Mouse (Mus musculus): ENCODE data around the gene Trmt112. TPM values are rescaled to one million over a fixed set of nuclear protein-coding genes. Genes with fewer than 3 reads are reported as not detected.
A peak's percentile ranks its signal among the peaks of the same experiment; 100 is the strongest.

Trmt112 gene
- polyA plus RNA-seq, 1 experiment from 2014 or later, result 159 TPM

GRCm38 (mm10) chr19:6924461-6925306, 15.2 kb downstream of the Trmt112 start:
- no peak for ATAC-seq (replicated peaks; ENCODE audit: insufficient number of reproducible peaks, low FRiP score, low TSS enrichment, low read depth)
- Histone ChIP-seq H3K4me3 (ENCODE audit: low read depth, low read length) (peak overlapping the region; percentile 7; the same call in 1 of the 2 replicates), H3K9me3 (replicated peaks; ENCODE audit: control insufficient read depth, low read length) (peaks cover 3% of the 10 kb centered on the region; the same call in 1 of the 2 replicates), H3K4me2 (ENCODE audit: low read depth, low read length) (no peak overlapping the region), H3K27me3 (ENCODE audit: control insufficient read depth, insufficient read depth, low read length) (peaks cover 54% of the 10 kb centered on the region), H3K36me3 (replicated peaks; ENCODE audit: control insufficient read depth, insufficient read depth, low read depth, low read length) (no peaks in the 10 kb centered on the region), H3K27ac (replicated peaks; ENCODE audit: low read depth, low read length) (no peak overlapping the region), H3K4me1 (ENCODE audit: control insufficient read depth, insufficient read depth, low read length) (peaks cover 10% of the 10 kb centered on the region; the same call in 1 of the 2 replicates), H3K9ac (replicated peaks; ENCODE audit: low read length) (no peak overlapping the region)
- peak; percentile 88 for DNase-seq (ENCODE audit: low spot score)
- WGBS, result 3% methylated on average over 39 of the region's 39 CpGs

GRCm38 (mm10) chr19:6925307-6925573, 15.7 kb downstream of the Trmt112 start, which contains the start of gene Catsperz:
Gene Catsperz (minus strand): TSS chr19:6925380.
- H3K4me1 ChIP-seq (ENCODE audit: control insufficient read depth, insufficient read depth, low read length), result peaks cover 10% of the 10 kb centered on the region; the same call in 1 of the 2 replicates
- H3K4me2 ChIP-seq (ENCODE audit: low read depth, low read length), result no peak within 1 kb of the TSS
- H3K27me3 ChIP-seq (ENCODE audit: control insufficient read depth, insufficient read depth, low read length), result peaks cover 57% of the 10 kb centered on the region
- 2% methylated on average over 9 of the region's 9 CpGs for WGBS
- peaks cover 3% of the 10 kb centered on the region; the same call in 1 of the 2 replicates for H3K9me3 ChIP-seq (replicated peaks; ENCODE audit: control insufficient read depth, low read length)
- no peak within 1 kb of the TSS for H3K9ac ChIP-seq (replicated peaks; ENCODE audit: low read length)
- DNase-seq (ENCODE audit: low spot score), result no peak
- H3K36me3 ChIP-seq (replicated peaks; ENCODE audit: control insufficient read depth, insufficient read depth, low read depth, low read length), result no peaks in the 10 kb centered on the region
- no peak for ATAC-seq (replicated peaks; ENCODE audit: insufficient number of reproducible peaks, low FRiP score, low TSS enrichment, low read depth)
- H3K4me3 ChIP-seq (ENCODE audit: low read depth, low read length), result peak within 1 kb of the TSS; percentile 12
- no peak within 1 kb of the TSS for H3K27ac ChIP-seq (replicated peaks; ENCODE audit: low read depth, low read length)

- no peak overlapping the region for H3K4me2 ChIP-seq (ENCODE audit: low read depth, low read length)
Observed at GRCm38 (mm10) chr19:6925611-6926329, 16.3 kb downstream of the Trmt112 start.

GRCm38 (mm10) chr19:6926559-6927255, 17.2 kb downstream of the Trmt112 start:
- ATAC-seq (replicated peaks; ENCODE audit: insufficient number of reproducible peaks, low FRiP score, low TSS enrichment, low read depth) (no peak), DNase-seq (ENCODE audit: low spot score) (peak; percentile 61)
- Histone ChIP-seq H3K9me3 (replicated peaks; ENCODE audit: control insufficient read depth, low read length) (peaks cover 3% of the 10 kb centered on the region; the same call in 1 of the 2 replicates), H3K4me3 (ENCODE audit: low read depth, low read length) (peak overlapping the region; percentile 18), H3K4me1 (ENCODE audit: control insufficient read depth, insufficient read depth, low read length) (0 out of 2 replicates have a peak, but pooled peaks cover 4% of the 10 kb centered on the region), H3K27ac (replicated peaks; ENCODE audit: low read depth, low read length) (no peak overlapping the region), H3K9ac (replicated peaks; ENCODE audit: low read length) (no peak overlapping the region; the same call in 1 of the 2 replicates), H3K36me3 (replicated peaks; ENCODE audit: control insufficient read depth, insufficient read depth, low read depth, low read length) (no peaks in the 10 kb centered on the region), H3K27me3 (ENCODE audit: control insufficient read depth, insufficient read depth, low read length) (peaks cover 68% of the 10 kb centered on the region), H3K4me2 (ENCODE audit: low read depth, low read length) (peak overlapping the region; percentile 37)
- 11% methylated on average over 26 of the region's 26 CpGs for WGBS

More at GRCm38 (mm10) chr19:6925611-6926329, 16.3 kb downstream of the Trmt112 start:
- H3K4me3 ChIP-seq (ENCODE audit: low read depth, low read length), result peak overlapping the region; percentile 12; the same call in 1 of the 2 replicates
- H3K27me3 ChIP-seq (ENCODE audit: control insufficient read depth, insufficient read depth, low read length), result peaks cover 60% of the 10 kb centered on the region
- DNase-seq (ENCODE audit: low spot score), result no peak
- H3K4me1 ChIP-seq (ENCODE audit: control insufficient read depth, insufficient read depth, low read length), result 0 out of 2 replicates have a peak, but pooled peaks cover 5% of the 10 kb centered on the region
- peaks cover 3% of the 10 kb centered on the region; the same call in 1 of the 2 replicates for H3K9me3 ChIP-seq (replicated peaks; ENCODE audit: control insufficient read depth, low read length)
- no peaks in the 10 kb centered on the region for H3K36me3 ChIP-seq (replicated peaks; ENCODE audit: control insufficient read depth, insufficient read depth, low read depth, low read length)
- no peak overlapping the region for H3K9ac ChIP-seq (replicated peaks; ENCODE audit: low read length)
- H3K27ac ChIP-seq (replicated peaks; ENCODE audit: low read depth, low read length), result no peak overlapping the region
- no peak for ATAC-seq (replicated peaks; ENCODE audit: insufficient number of reproducible peaks, low FRiP score, low TSS enrichment, low read depth)
- WGBS, result 5% methylated on average over 40 of the region's 40 CpGs

DNA sequence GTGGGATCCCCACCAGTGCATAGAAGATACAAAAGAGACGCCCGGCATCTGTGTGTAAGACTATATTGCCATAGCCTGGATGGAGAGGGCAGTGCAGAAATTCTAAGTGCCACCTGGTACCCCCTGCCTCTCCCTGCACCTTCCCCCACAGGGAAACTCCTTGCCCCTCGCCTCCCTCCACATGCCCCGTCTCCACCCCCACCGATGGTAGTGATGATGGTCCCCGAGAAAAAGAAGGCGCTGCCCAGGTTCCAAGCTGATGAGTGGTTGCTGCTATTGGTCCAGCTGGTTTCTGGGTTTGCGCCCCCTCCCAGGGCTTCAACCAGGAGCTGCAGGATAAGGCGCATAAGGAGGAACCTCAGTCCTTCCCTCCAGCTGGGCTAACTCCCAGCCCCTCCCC, 18.6 kb downstream of the Trmt112 start:
- no peak for DNase-seq (ENCODE audit: low spot score)
- Histone ChIP-seq H3K27me3 (ENCODE audit: control insufficient read depth, insufficient read depth, low read length) (peaks cover 78% of the 10 kb centered on the region), H3K4me1 (ENCODE audit: control insufficient read depth, insufficient read depth, low read length) (0 out of 2 replicates have a peak, but pooled peaks cover 4% of the 10 kb centered on the region), H3K4me2 (ENCODE audit: low read depth, low read length) (no peak overlapping the region), H3K9ac (replicated peaks; ENCODE audit: low read length) (no peak overlapping the region; the same call in 1 of the 2 replicates), H3K4me3 (ENCODE audit: low read depth, low read length) (no peak overlapping the region), H3K9me3 (replicated peaks; ENCODE audit: control insufficient read depth, low read length) (peaks cover 3% of the 10 kb centered on the region; the same call in 1 of the 2 replicates), H3K27ac (replicated peaks; ENCODE audit: low read depth, low read length) (no peak overlapping the region), H3K36me3 (replicated peaks; ENCODE audit: control insufficient read depth, insufficient read depth, low read depth, low read length) (no peaks in the 10 kb centered on the region)
- WGBS, result 14% methylated on average over 9 of the region's 9 CpGs
- no peak for ATAC-seq (replicated peaks; ENCODE audit: insufficient number of reproducible peaks, low FRiP score, low TSS enrichment, low read depth)

- ATAC-seq (replicated peaks; ENCODE audit: insufficient number of reproducible peaks, low FRiP score, low TSS enrichment, low read depth), result no peak
- WGBS, result 0% methylated on average over 2 of the region's 2 CpGs
- DNase-seq (ENCODE audit: low spot score), result no peak
Observed at GRCm38 (mm10) chr19:6931002-6931401, 21.5 kb downstream of the Trmt112 start.

DNA sequence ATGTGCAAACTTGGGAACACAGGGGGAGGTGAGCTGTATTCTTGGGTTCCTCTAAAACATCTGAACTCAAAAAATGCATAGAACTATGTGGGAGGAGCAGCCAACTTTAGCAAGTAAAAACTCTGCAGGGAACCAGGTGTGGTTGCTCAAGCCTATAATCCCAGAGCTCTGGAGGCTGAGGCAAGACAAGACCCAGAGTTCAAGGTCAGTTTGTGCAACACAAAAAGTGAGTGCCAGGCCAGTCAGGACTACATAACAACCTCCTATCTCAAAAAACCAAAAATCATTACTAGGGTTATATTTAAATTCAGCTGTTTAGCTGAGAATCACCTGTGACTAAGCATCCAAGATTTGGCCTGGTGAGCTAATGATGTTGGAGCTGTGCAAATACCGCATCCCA, 22.5 kb downstream of the Trmt112 start:
- no peak for ATAC-seq (replicated peaks; ENCODE audit: insufficient number of reproducible peaks, low FRiP score, low TSS enrichment, low read depth)
- H3K4me3 ChIP-seq (ENCODE audit: low read depth, low read length), result no peak overlapping the region
- H3K27ac ChIP-seq (replicated peaks; ENCODE audit: low read depth, low read length), result no peak overlapping the region
- no peak for DNase-seq (ENCODE audit: low spot score)
- H3K36me3 ChIP-seq (replicated peaks; ENCODE audit: control insufficient read depth, insufficient read depth, low read depth, low read length), result no peaks in the 10 kb centered on the region
- H3K9ac ChIP-seq (replicated peaks; ENCODE audit: low read length), result no peak overlapping the region
- no peaks in the 10 kb centered on the region; the same call in 1 of the 2 replicates for H3K4me1 ChIP-seq (ENCODE audit: control insufficient read depth, insufficient read depth, low read length)
- no peaks in the 10 kb centered on the region for H3K9me3 ChIP-seq (replicated peaks; ENCODE audit: control insufficient read depth, low read length)
- H3K27me3 ChIP-seq (ENCODE audit: control insufficient read depth, insufficient read depth, low read length), result peaks cover 73% of the 10 kb centered on the region
- H3K4me2 ChIP-seq (ENCODE audit: low read depth, low read length), result no peak overlapping the region
- WGBS, result 54% methylated on average over 1 of the region's 1 CpGs

More at GRCm38 (mm10) chr19:6931002-6931401, 21.5 kb downstream of the Trmt112 start:
- peaks cover 80% of the 10 kb centered on the region for H3K27me3 ChIP-seq (ENCODE audit: control insufficient read depth, insufficient read depth, low read length)
- H3K4me1 ChIP-seq (ENCODE audit: control insufficient read depth, insufficient read depth, low read length), result peaks cover 3% of the 10 kb centered on the region; the same call in 1 of the 2 replicates
- no peak overlapping the region for H3K4me2 ChIP-seq (ENCODE audit: low read depth, low read length)
- H3K27ac ChIP-seq (replicated peaks; ENCODE audit: low read depth, low read length), result no peak overlapping the region
- no peaks in the 10 kb centered on the region for H3K36me3 ChIP-seq (replicated peaks; ENCODE audit: control insufficient read depth, insufficient read depth, low read depth, low read length)
- H3K4me3 ChIP-seq (ENCODE audit: low read depth, low read length), result no peak overlapping the region
- H3K9ac ChIP-seq (replicated peaks; ENCODE audit: low read length), result no peak overlapping the region
- H3K9me3 ChIP-seq (replicated peaks; ENCODE audit: control insufficient read depth, low read length), result peaks cover 3% of the 10 kb centered on the region; the same call in 1 of the 2 replicates

All from embryonic facial prominence, embryonic 11.5 days (tissue).